Mouse (Mus musculus) midbrain, embryonic 16.5 days (tissue): ENCODE results near the gene Frem3. TPM values are rescaled to one million over a fixed set of nuclear protein-coding genes. Genes with fewer than 3 reads are reported as not detected.

ENCODE experiments used
- ATAC-seq: fragments of 200-750 bp; cut with Nextera tagmentation; 2 replicates; pipeline ENCODE4 v1.8.0; 2017; ENCODE audit warnings: moderate TSS enrichment
- H3K27ac ChIP-seq: fragments of 300-500 bp; sonication (generic); 2 replicates; pipeline ENCODE4 v1.5.1; 2014; ENCODE audit warnings: mild to moderate bottlenecking, low read length, mixed read lengths
- H3K27me3 ChIP-seq: fragments of 300-500 bp; sonication (generic); 2 replicates; pipeline ENCODE4 v1.6.1; 2014; ENCODE audit warnings: low read depth, low read length, mixed read lengths; ENCODE audit not compliant: control insufficient read depth, insufficient read depth
- H3K36me3 ChIP-seq: fragments of 300-500 bp; sonication (generic); 2 replicates; pipeline ENCODE4 v1.6.1; 2014; ENCODE audit warnings: mild to moderate bottlenecking, low read length, moderate library complexity, mixed read lengths; ENCODE audit not compliant: control insufficient read depth, insufficient read depth
- H3K4me1 ChIP-seq: fragments of 300-500 bp; sonication (generic); 2 replicates; pipeline ENCODE4 v1.6.1; 2014; ENCODE audit warnings: mild to moderate bottlenecking, low read length, mixed read lengths; ENCODE audit not compliant: control insufficient read depth, insufficient read depth
- H3K4me2 ChIP-seq: fragments of 300-500 bp; sonication (generic); 2 replicates; pipeline ENCODE4 v1.6.1; 2014; ENCODE audit warnings: mild to moderate bottlenecking, low read length, mixed read lengths
- H3K4me3 ChIP-seq: fragments of 300-500 bp; sonication (generic); 2 replicates; pipeline ENCODE4 v1.5.1; 2014; ENCODE audit warnings: low read depth, mild to moderate bottlenecking, low read length, moderate library complexity, mixed read lengths
- H3K9ac ChIP-seq: fragments of 300-500 bp; sonication (generic); 2 replicates; pipeline ENCODE4 v1.6.1; 2014; ENCODE audit warnings: low read depth, low read length, mixed read lengths
- H3K9me3 ChIP-seq: fragments of 300-500 bp; sonication (generic); replicated peaks from 2 replicates; pipeline ENCODE4 v1.6.1; 2014; ENCODE audit warnings: mild to moderate bottlenecking, low read length, mixed read lengths; ENCODE audit not compliant: control insufficient read depth, poor library complexity, severe bottlenecking
- WGBS: fragments of 180-500 bp; shearing (Covaris S2); extraction: QIAGEN DNeasy Blood & Tissue Kit; methylation state at CpG from one replicate; pipeline ENCODE4 v1.1.7; 2014; 5-methylcytosine and 5-hydroxymethylcytosine counted together
- polyA plus RNA-seq: library from polyadenylated mRNA; unstranded; fragments of >200 nt; fragmentation: Nextera tagmentation; extraction: Ambion mirVana; gene quantifications from 2 replicates; pipeline ENCODE4 v1.2.1, GENCODE M21; 2015

Gene Frem3
- polyA plus RNA-seq, 1 experiment from 2014 or later, result 0.09 TPM

DNA sequence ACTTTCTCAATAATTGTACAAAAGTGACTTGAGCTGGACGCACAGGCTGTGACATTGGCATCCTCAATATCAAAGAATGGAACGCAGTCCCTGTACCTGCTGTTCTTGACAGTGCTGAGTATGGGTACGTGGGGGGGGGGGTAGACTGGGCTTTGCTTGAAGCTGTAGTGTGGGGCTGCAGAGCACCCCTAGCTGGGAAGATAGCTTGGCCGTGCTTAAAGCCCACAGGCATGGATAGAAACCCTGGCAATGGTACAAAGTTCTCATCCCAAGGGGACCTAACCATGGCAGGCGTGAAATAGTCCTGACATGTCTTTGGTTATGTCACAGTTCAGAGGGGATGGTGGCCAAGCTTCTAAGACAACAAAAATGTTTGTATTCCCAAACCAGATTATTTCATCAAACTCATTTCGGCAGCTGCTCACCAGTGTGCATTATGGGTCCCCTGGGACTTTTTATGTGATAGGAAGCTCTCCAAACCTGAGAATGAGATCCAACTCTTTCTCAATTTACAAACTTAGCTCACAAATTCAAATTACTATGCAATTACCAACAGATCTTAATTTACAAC is 10.2 kb upstream of the Frem3 start:
- no peaks in the 10 kb centered on the region for H3K4me1 ChIP-seq
- no peaks in the 10 kb centered on the region for H3K9me3 ChIP-seq
- no peaks in the 10 kb centered on the region for H3K36me3 ChIP-seq
- H3K27me3 ChIP-seq, result no peaks in the 10 kb centered on the region
- no peak overlapping the region for H3K27ac ChIP-seq
- H3K9ac ChIP-seq, result no peak overlapping the region
- 53% methylated on average over 6 of the region's 6 CpGs for WGBS
- ATAC-seq, result peak; percentile 51; the same call in 1 of the 2 replicates
- H3K4me2 ChIP-seq, result no peak overlapping the region
- H3K4me3 ChIP-seq, result no peak overlapping the region

DNA sequence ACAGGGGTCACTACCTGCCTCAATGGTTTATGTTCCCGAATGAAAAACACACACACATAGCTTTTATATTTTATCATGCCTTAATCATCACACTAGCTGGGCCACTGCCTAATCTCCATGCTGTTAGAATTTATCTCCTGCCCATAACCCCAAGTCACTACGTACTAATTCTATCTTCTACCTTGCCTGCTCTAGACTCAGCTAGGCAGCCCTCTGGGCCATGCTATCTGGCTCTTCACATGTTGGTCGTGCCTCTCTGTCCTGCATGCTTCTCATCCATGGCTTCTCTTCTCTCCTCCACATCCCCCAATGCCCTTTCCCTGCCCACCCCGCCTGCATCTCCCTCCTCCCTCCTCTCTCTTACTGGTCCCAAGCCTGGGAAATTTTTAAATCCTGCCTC is 9.0 kb upstream of the Frem3 start:
- no peaks in the 10 kb centered on the region for H3K27me3 ChIP-seq
- WGBS, result 70% methylated on average over 4 of the region's 4 CpGs
- ATAC-seq, result no peak

DNA sequence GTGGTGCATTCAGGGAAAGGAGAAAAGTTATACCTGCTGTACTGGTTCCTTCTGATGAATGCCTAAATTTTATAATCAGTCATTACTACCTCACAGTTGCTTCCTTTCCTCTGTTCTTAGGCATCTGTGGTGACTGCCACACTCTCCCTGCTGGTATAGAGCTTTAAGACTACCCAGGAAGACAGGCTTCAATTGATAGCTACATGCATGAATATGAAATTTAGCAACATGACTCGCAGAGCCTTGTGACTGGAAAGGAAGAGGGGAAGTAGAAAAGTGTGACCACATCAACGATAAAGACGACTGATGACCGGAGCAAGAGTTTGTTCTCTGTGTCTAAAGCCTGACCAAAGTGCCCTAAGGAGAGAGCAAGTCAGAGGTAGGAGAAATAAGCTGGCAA is 3.8 kb upstream of the Frem3 start:
- Histone ChIP-seq H3K27ac (no peak overlapping the region), H3K36me3 (no peaks in the 10 kb centered on the region), H3K27me3 (peaks cover 13% of the 10 kb centered on the region), H3K4me1 (peaks cover 4% of the 10 kb centered on the region; the same call in 1 of the 2 replicates), H3K4me3 (no peak overlapping the region), H3K9ac (no peak overlapping the region), H3K4me2 (no peak overlapping the region), H3K9me3 (no peaks in the 10 kb centered on the region)
- 94% methylated on average over 4 of the region's 4 CpGs for WGBS
- no peak for ATAC-seq

More for the DNA sequence above, 9.0 kb upstream of the Frem3 start:
- no peak overlapping the region for H3K27ac ChIP-seq
- no peak overlapping the region for H3K4me3 ChIP-seq
- H3K4me1 ChIP-seq, result no peaks in the 10 kb centered on the region
- no peaks in the 10 kb centered on the region for H3K9me3 ChIP-seq
- no peak overlapping the region for H3K4me2 ChIP-seq
- no peak overlapping the region for H3K9ac ChIP-seq
- H3K36me3 ChIP-seq, result no peaks in the 10 kb centered on the region

DNA sequence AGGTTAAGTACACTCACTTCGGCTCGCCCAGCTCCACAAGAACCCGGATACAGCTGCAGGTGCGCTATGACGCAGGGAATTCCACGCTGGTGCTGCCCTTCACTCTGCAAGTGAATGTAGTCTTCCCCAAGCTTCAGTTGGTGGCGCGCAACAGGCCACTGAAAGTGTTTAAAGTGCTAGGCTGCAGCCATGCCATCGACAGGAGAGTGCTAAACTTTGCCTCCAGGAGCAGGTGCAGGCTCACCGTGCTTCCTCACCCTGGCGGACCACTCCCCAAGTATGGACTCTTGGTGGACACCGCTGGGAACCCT is 516 bp downstream of the Frem3 start:
- Histone ChIP-seq H3K9ac (peak overlapping the region; percentile 46), H3K4me3 (peak overlapping the region; percentile 45), H3K4me2 (peak overlapping the region; percentile 91), H3K9me3 (no peaks in the 10 kb centered on the region), H3K27me3 (peaks cover 16% of the 10 kb centered on the region), H3K27ac (no peak overlapping the region), H3K4me1 (peaks cover 4% of the 10 kb centered on the region; the same call in 1 of the 2 replicates), H3K36me3 (no peaks in the 10 kb centered on the region)
- 2% methylated on average over 12 of the region's 12 CpGs for WGBS
- peak; percentile 62; the same call in 1 of the 2 replicates for ATAC-seq

DNA sequence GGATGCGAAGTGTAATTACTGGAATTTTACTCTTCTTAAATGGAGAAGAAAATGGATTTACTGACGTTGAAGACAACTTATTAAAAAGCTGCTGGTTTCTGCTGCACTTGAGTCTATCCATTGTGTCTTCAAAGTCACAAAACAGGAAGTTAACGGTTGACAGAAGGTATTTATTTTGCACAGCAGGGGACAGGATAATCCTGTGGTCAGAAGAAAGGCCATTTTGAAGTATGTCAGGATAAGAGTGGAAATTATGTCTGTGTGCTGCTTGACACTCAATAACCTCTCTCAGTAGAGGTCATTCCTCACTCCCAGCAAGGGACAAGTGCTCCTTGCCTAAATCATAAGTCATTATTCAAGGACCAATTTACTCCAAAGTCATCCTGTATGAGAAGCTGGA is 8.9 kb downstream of the Frem3 start:
- 16% methylated on average over 3 of the region's 3 CpGs for WGBS
- no peak overlapping the region for H3K4me2 ChIP-seq
- no peaks in the 10 kb centered on the region for H3K9me3 ChIP-seq

DNA sequence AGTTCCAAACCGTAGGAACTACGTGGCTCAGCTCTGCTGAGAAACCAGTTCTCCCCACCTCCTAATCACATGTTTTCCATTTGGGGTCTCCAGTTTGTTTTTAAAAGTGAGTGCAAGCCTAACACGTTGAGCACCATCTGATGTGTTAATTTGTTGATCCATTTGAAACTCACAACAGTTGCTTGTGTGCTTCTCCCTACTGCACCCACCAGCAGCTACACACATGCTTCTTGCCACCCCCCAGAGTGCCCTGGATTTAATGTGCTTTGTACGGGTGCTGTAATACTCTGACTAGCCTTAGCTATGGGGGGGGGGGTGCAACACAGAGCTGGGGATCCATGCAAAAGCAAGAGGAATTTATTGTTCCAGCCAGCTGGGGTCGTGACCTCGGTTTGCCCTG is 36.5 kb downstream of the Frem3 start:
- H3K4me1 ChIP-seq, result no peaks in the 10 kb centered on the region
- H3K9me3 ChIP-seq, result no peaks in the 10 kb centered on the region
- no peak overlapping the region for H3K4me3 ChIP-seq
- ATAC-seq, result no peak
- H3K9ac ChIP-seq, result no peak overlapping the region
- H3K4me2 ChIP-seq, result no peak overlapping the region
- no peak overlapping the region for H3K27ac ChIP-seq
- H3K36me3 ChIP-seq, result no peaks in the 10 kb centered on the region
- no peaks in the 10 kb centered on the region for H3K27me3 ChIP-seq
- 69% methylated on average over 6 of the region's 6 CpGs for WGBS

More for the DNA sequence above, 8.9 kb downstream of the Frem3 start:
- Histone ChIP-seq H3K36me3 (no peaks in the 10 kb centered on the region), H3K4me3 (no peak overlapping the region), H3K9ac (no peak overlapping the region), H3K4me1 (no peaks in the 10 kb centered on the region), H3K27ac (no peak overlapping the region), H3K27me3 (no peaks in the 10 kb centered on the region)
- no peak for ATAC-seq

DNA sequence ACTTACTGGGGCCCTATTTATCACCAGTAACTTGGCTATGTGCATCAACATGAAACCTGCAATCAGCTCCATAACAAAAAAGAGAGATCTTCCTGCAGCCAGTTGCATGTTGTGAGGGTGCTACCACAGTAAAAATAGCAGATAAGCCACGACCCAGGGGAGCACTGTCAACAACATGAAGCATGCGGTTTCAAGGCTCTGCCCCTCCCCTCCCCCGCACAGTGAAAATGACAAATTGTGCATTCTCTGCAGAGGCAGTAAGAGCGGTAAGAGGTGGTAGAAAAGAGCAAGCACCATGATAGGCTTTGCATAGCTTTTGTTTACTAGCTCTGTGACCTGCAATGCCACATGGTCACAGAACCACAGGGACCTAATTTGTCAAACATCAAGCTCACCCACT is 46.8 kb downstream of the Frem3 start:
- H3K27ac ChIP-seq, result no peak overlapping the region
- 53% methylated on average over 4 of the region's 4 CpGs for WGBS
- no peaks in the 10 kb centered on the region for H3K36me3 ChIP-seq
- H3K4me2 ChIP-seq, result no peak overlapping the region
- no peaks in the 10 kb centered on the region for H3K27me3 ChIP-seq
- no peaks in the 10 kb centered on the region for H3K4me1 ChIP-seq
- H3K9me3 ChIP-seq, result no peaks in the 10 kb centered on the region
- no peak for ATAC-seq
- no peak overlapping the region for H3K4me3 ChIP-seq
- no peak overlapping the region for H3K9ac ChIP-seq

DNA sequence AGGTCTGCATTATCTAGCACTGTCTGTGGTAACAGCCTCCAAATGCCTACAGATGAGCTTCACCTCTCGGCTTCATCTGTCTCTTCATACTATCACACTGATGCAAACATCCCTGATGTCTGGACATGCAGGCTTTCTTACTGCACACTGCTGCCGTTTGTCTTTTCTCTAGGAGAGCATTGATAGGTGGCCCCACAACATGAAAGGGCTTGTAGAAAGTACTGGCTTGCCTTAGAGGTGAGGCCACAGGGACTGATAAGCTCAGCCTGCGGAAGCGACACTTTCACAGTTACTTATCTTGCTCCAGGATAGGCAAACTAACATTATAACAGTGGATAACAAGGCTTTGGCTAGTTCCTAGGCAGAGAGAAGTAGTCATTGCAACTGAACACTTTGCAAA is 50.2 kb downstream of the Frem3 start:
- ATAC-seq, result no peak
- 86% methylated on average over 4 of the region's 4 CpGs for WGBS
- H3K9me3 ChIP-seq, result no peaks in the 10 kb centered on the region
- no peak overlapping the region for H3K4me3 ChIP-seq
- no peak overlapping the region for H3K9ac ChIP-seq
- H3K4me1 ChIP-seq, result no peaks in the 10 kb centered on the region
- no peaks in the 10 kb centered on the region for H3K36me3 ChIP-seq
- H3K27ac ChIP-seq, result no peak overlapping the region
- H3K4me2 ChIP-seq, result no peak overlapping the region
- no peaks in the 10 kb centered on the region for H3K27me3 ChIP-seq

DNA sequence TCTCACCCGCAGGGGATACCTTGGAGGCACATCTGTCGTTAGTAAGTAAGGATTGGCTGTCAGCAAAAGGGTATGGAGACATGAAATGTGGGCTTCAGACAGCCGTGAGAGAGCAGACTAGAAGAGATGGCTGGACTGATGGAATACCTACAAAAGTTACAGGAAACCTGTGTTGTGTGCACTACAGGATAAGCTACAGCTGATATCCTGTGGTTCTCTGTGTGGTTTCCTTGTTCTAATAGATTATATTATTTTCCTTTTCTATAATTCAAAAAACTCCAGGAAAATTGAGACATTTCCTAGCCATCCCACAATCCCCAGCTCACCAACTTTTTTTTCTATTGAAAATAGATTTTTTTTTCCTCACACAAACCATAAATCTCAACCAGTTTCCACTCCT is 52.6 kb downstream of the Frem3 start:
- no peak for ATAC-seq
- Histone ChIP-seq H3K27ac (no peak overlapping the region), H3K4me2 (no peak overlapping the region), H3K4me3 (no peak overlapping the region), H3K4me1 (no peaks in the 10 kb centered on the region), H3K27me3 (no peaks in the 10 kb centered on the region), H3K9me3 (no peaks in the 10 kb centered on the region), H3K9ac (no peak overlapping the region), H3K36me3 (no peaks in the 10 kb centered on the region)
- WGBS, result 78% methylated on average over 3 of the region's 3 CpGs
